Mouse (Mus musculus): ENCODE measurements around the gene Las1l.
A peak's percentile ranks its signal among the peaks of the same experiment; 100 is the strongest.
"Not testable (repeated sequence)": the region's sequence is repeated elsewhere in the genome, so short reads cannot be mapped to it uniquely, and the experiment has no call there.

The Las1l gene

DNA sequence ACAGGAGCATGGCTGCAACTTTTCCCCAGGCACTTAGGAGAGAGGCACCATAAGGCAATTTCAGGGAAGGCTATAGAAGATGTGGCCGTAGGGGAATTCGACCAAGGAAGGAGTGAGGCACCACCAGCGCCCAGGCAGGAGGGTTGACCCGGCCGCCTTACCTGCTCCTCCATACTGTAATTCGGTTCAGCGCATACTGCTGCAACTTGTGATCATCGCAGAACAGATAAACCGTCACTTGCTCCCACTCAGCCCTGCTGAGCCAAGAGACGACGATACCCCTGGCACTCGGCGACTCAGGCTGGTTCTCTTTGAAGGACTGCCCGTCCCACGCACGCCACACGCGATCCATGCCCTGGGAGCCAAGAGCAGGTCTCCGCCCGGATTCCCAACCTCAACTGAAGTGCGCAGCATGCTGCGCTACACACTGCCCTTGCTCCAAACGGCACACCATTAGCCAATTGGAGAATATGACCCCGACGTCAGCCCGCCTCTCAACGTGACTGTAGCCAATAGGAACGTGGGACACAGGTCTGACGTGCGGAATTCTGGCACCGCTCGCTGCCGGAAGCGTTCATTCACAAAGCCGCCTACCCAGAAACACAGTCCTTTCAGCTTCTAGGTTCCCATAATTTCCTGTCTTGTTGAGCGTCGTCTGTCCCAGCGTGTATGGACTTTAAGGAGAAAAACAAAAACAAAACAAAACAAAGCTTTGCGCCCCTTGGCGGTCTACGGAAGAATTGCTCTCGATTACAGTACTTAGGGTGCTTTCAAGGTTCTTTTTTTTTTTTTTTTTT, at the start of gene Las1l:
Las1l (minus strand) TSS at position 466 of the 797 bp plus-strand sequence.
- DNase-seq, result peak; percentile 97

DNA sequence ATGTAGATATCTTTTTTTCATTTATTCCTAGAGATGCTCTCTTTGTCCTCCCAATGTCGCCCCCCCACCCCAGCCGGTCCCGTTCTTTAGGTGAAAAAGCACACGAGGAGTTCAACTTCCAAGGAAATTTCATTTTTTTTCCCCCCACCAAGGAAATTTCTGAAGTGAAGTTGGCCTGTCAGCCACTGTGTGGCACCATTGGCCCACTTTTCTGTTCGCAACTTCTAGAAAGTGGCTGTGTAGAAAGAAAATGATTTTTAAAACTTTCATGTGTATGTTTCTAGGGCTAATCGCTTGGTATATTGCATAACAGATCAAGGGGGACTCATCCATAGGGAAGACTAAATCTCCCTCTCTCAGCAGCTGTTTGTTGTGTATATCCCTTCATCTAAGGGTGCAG, 49.6 kb upstream of the Las1l start:
- DNase-seq, result no peak

DNA sequence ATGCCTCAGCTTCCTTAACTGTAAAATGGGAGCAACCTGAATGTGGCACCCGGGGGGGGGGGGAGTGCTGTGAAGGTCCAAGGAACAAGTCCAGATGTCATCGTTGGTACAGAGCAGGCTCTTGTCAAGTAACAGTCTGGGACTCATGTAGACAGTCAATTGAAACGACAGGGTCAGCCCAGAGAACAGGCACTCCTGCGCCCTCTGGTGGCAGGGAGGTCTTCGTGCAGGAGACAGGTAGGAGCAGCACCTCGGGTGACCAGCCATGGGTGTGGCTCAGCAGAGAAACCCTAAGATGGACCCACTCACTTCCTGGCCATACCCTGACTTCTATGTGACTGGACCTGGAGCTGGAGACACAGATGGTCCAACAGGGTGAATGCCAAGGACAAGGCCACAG, 42.8 kb upstream of the Las1l start:
- DNase-seq, result no peak

DNA sequence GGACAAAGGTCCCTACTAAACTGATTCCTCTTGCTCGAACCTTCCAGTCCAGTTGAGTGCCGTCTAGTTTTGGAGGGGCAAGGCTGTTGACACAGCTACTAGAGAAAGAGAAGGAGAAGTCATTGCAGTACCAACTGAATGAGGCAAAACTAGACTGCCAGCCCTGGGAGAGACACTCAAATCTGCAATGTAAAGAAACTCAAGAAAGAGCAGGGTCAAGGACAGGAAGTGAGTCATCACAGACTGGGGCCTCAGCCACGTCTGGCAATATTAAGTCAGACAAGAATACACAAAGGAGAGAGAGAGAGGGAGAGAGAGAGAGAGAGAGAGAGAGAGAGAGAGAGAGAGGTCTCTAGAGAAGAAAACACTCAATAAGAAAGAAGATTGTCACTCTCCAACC, 36.4 kb upstream of the Las1l start:
- DNase-seq, result no peak

DNA sequence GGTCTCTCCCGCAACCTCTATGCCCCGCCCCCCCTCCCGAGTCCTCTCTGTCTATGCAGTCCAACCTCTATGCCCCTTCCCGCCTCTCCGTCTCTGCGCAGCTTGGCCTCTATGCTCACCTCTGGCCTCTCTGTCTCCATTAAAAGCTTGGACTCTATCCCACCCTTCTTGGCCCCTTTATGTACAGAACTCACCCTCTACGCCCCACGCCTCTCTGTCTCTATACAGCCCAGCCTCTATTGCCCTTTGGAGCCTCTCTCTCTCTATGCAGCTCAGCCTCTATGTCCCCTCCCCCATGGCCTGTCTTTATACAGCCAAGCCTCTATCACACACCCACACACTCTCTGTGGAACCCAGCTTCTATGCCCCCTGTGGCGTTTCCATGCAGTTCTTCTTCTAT, 13.2 kb upstream of the Las1l start:
- DNase-seq, result no peak

DNA sequence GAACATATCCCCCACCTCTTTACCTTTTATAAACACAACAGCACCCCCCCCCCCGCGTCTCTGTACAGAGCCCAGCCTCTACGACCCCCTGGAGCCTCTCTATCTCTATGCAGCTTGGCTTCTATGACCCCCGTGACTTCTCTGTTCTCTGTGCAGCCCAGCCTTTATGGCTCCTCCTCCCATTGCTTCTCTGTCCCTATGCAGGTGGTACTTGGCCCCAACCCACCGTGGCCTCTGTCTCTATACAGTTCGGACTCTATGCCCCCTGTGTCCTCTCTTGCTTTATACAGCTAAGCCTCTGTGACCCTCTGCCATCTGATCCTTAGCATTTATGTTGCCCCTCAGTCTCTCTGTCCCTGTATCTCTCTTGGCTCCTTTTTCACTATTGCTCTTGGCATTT, 12.4 kb upstream of the Las1l start:
- no peak for DNase-seq

DNA sequence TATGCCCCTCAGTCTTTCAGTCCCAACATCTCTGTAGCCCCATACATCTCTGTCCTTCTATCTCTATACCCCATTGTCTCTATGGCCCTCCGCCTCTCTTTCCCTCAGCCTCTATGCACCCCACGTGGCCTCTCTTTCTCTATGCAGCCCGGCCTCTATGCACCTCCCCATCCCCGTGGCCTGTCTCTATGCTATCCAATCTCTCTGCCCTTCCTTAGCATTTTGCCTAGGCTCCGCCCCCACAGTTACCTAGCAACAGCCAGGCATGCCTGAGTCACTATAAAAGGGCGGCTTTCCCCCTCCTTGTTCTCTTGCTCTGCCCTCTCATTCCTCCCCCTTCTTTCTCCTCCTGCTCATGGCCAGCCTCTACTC, 11.8 kb upstream of the Las1l start:
- peak; percentile 96 for DNase-seq

DNA sequence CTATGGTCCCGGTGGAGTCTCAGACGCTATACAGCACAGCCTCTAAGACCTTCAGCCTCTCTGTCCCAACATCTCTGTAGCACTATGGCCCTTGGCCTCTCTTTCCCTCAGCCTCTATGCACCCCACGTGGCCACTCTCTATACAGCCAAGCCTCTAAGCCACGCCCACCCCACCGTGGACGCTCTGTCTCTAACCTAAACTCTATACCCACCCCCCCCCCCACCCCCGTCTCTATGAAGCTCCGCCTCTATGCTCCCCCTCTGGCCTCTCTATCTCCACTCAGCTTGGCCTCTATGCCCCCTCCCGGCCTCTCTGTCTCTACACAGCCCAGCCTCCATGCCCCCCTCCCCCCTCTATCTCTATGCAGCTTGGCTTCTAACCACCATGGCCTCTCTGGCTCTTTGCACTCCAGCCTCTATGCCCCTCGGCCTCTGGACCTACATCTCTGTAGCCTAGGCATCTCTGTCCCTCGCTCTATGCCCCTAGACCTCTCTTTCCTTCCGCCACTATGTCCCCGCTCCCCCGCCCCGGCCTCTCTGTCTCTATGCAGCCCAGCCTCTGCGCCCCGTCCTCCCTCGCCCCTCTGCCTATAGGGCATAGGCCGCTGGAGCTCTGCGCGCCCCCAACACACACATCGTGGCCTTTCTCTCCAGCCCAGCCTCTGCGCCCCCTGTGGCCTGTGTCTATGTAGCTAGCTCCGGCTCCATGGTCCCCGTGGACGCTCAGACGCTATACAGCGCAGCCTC, 11.3 kb upstream of the Las1l start:
- DNase-seq, result peak; percentile 92

DNA sequence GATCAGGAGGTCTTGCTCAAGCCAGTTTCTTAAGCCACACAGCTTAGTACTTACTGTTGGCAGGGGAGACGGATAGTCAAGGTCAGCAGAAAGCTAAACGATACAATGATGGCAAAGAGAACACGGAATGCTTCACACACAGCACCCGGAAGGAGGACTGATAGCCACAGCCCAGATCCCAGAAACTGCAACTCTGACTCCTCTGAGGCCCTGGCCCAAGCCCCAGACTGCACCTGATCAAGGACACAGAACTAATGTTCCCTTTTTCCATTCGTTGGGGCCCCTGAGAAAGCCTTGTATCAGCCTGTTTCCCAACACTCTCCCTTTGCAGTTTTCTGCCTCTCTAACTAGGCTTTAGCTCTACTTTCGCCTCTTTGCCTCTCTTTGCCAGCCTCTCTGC, 8.3 kb upstream of the Las1l start:
- DNase-seq, result no peak

DNA sequence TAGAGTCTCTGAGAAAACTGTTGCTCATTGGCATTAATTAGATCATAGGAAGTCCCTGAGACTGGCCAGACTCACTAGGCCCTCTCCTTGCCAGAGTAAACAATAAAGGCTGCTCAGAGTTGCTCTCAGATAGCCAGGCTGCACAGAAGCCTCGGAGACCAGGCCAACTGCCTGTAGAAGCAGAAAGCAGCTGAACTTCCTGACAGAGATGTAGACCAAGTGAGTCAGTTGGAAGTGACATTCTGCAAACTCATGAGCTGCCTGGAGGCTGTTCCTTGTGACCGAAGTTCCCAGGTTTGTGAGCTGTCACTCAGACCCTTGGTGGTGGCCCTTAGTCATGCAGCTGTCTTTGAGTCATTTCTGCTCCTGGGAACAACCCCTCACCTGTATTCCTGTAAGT, 6.6 kb upstream of the Las1l start:
- no peak for DNase-seq

DNA sequence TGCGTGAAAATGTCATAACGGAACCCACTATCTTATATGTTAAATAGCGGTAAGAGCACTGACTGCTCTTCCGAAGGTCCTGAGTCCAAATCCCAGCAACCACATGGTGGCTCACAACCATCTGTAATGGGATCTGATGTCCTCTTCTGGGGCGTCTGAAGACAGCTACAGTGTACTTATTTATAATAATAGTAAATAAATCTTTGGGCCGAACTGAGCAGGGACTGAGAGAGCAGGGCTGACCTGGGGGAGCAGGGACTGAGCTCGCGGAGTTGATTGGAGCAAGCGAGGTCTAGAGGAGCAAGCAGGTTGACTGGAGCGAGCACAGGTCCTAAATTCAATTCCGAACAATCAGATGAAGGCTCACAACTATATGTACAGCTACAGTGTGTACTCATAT, 699 bp upstream of the Las1l start:
- not testable (repeated sequence) for DNase-seq

DNA sequence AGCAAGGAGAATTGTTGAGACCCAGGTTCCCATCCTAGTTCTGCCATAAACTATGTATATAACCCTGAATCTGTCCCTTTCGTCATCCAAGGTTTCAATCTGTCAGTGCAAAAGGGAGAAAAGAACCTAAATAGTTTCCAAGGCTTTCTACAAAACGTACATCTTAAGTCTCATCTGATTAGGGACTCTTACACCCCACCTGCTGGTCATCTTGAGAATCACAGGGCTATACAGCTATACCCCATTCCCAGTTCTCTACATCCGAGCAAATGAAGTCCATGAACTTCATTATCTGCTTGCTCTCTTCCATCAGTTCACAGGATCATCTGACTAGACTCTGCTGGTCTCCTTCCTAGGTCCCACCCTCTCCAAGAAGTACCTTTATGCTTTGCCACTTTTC, 6.0 kb downstream of the Las1l start:
- DNase-seq, result peak; percentile 53

DNA sequence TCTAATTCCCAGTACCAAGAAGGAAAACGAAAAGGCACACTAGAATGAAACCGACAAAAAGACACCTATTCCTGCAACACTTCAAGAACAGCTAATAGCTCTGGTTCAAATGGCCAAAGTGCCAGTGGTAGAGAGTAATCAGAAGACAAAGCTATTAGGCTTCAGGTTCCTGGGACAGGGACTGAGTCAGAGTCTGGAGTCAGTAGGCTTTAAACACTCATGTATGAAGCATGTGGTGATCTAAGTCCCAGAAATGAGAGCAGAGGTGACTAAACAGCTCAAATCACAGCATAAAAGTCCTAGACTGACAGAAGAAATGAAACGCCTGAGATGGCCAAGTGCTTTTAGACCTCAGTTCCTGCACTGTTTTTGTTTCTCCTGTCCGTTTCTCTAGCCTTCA, 8.6 kb downstream of the Las1l start:
- DNase-seq, result no peak

DNA sequence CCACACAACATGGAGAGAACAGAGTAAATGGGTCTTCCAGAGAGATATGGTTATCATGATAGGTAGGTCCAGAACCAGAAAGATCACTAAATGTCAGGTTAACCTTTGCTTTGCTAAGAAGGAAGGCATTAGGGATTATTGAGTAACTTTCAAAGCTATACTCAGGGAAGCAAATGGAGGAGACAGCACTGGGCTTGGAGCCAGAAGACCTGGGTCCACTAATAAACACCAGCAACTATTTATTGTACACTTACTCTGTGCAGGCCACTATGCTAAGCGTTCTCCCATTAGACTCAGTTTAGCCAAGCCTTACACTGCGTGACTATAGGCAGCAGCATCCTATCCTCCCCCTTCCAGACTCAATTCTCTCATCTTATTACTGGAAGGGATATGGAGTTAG, 11.3 kb downstream of the Las1l start:
- DNase-seq, result no peak

DNA sequence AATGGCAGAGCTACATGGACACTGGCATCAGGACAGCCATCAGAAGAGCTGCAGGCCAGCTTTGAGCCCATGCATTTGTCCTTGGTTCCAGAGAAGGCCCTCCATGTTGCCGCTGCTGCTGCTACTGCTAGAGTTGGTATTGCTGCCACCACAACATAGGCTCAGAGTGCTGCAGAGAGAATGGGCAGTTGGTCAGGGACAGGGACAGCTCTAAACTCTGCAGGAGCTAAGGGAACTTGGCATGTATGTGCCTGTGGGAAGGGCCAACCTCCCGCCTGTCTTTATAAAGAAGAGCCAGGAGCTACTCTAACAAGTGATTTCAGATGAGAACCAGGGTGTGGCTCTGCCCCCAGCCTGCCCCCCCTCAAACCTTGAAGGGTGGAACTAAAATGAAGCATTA, 21.3 kb downstream of the Las1l start:
- DNase-seq, result no peak

DNA sequence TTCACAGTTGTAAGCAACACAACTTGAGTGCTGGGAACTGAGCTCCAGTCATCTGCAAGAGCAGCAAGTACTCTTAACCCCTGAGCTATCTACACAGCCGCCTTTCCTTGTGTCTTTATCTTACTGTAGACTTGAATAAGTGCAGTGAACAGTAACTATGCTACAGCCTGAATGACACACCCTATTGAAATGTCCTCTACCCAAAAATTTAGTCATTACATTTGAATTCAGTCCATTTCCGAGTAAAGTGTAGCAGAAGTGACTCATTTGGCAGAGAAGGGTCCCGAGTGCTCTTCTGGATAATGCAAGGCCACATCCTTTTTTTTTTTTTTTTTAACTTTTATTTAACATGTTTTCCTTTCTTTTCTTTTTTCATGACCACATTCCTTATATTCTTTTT, 54.0 kb downstream of the Las1l start:
- DNase-seq, result no peak

All from retina, postnatal 1 day (tissue).